Mouse (Mus musculus) embryonic fibroblast, embryonic 13.5 days (primary cell): ENCODE results near the gene Tstd3.

Source experiments
- CTCF ChIP-seq: IDR thresholded peaks from 2 replicates; pipeline ENCODE4 v1.5.1; 2011; ENCODE audit warnings: mild to moderate bottlenecking, control low read depth, low read length, moderate library complexity, borderline replicate concordance; ENCODE audit not compliant: insufficient read depth
- POLR2A ChIP-seq: IDR thresholded peaks from 2 replicates; pipeline ENCODE4 v1.6.1; 2011; ENCODE audit warnings: low read depth, mild to moderate bottlenecking, control low read depth, low read length, moderate library complexity

DNA sequence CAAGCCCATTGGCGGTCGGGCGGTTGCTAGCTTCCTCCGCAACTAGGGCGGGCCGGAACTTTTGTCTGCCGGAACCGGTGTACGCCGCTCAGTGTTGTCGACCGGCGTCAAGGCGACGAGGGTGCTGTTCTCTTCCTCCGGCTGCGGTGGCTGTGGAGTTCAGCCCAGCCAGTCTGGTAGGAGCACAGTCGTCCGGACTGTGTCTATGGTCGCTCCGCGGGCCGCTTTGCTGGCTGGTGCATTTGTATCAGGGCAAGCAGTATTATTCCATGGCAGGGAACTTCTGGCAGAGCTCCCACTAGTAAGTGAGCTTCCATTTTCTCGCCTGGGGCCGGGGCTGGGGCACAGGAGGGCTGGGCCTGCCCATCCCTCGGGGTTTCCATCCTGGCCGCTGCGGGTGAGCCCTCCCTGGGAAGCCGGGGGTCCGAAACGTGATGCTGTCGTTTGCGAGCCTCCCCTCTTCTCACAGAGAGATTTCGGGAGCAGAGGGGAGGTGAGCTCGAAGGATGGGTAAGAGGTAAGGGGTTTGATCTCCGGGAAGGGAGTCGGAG is 39.3 kb downstream of the Tstd3 start, which contains the start of gene Ccnc:
- TF ChIP-seq CTCF, result no peak
- TF ChIP-seq POLR2A, result peak; percentile 88
